21 mouse cellular contexts compared by ENCODE assay signal in genomic region chr17:74262415-74262814, GRCm38 (mm10).
"Had no signal": no experiment of that assay in that cellular context is flagged by ENCODE, and none has a peak within 500 bp of the region (broad histone marks: within the 10 kb centered on the region; RNA-seq: fewer than 3 reads in every experiment).

No protein-coding gene starts in this region.

- H3K36me3 ChIP-seq: lung, embryonic 15.5 days; midbrain, embryonic 15.5 days; neural tube, embryonic 12.5 days; neural tube, embryonic 15.5 days had no signal

- H3K4me3 ChIP-seq: left cerebral cortex, adult 2 months; liver, embryonic 15.5 days; lung, embryonic 15.5 days; midbrain, embryonic 15.5 days; neural tube, embryonic 12.5 days; neural tube, embryonic 15.5 days had no signal

- H3K27ac ChIP-seq: kidney, postnatal 0 days; left cerebral cortex, adult 2 months; liver, embryonic 15.5 days; lung, embryonic 15.5 days; midbrain, embryonic 15.5 days; neural tube, embryonic 12.5 days; neural tube, embryonic 15.5 days had no signal

- H3K4me2 ChIP-seq: liver, embryonic 15.5 days; lung, embryonic 15.5 days; midbrain, embryonic 11.5 days; midbrain, embryonic 15.5 days; neural tube, embryonic 12.5 days; neural tube, embryonic 15.5 days had no signal

- H3K9ac ChIP-seq: liver, embryonic 15.5 days; lung, embryonic 15.5 days; midbrain, embryonic 15.5 days; neural tube, embryonic 12.5 days; neural tube, embryonic 15.5 days had no signal

- H3K27me3 ChIP-seq: liver, embryonic 15.5 days; lung, embryonic 15.5 days; midbrain, embryonic 15.5 days; neural tube, embryonic 12.5 days; neural tube, embryonic 15.5 days had no signal

- H3K9me3 ChIP-seq: liver, embryonic 15.5 days; lung, embryonic 15.5 days; midbrain, embryonic 15.5 days; neural tube, embryonic 12.5 days; neural tube, embryonic 15.5 days had no signal

- DNase-seq: kidney, adult 18-20 months; kidney, postnatal 25 days; layer of hippocampus, postnatal 36 days; lung, adult 18-20 months; lung, postnatal 14 days; lung, postnatal 4 days; right cerebral cortex, adult 18-20 months; right cerebral cortex, postnatal 14 days; right cerebral cortex, postnatal 4 days; spleen, adult 18-20 months; thymus, adult 2 months; thymus, postnatal 14 days had no signal

- ATAC-seq: intestine, embryonic 16.5 days; midbrain, embryonic 15.5 days had no signal
